Mouse (Mus musculus): ENCODE data around the gene Nubp2.

Gene Nubp2

GRCm38 (mm10) chr17:24894061-24894994 is 8.2 kb upstream of the Nubp2 start:
- DNase-seq (ENCODE audit: low read depth, low spot score): no peak

- no peak for DNase-seq (ENCODE audit: low read depth, low spot score)
Observed at GRCm38 (mm10) chr17:24893276-24893675, 7.1 kb upstream of the Nubp2 start.

- no peak for DNase-seq (ENCODE audit: low read depth, low spot score)
Observed at GRCm38 (mm10) chr17:24892785-24893184, 6.6 kb upstream of the Nubp2 start.

GRCm38 (mm10) chr17:24891321-24891720 is 5.2 kb upstream of the Nubp2 start:
- no peak for DNase-seq (ENCODE audit: low read depth, low spot score)

- no peak for DNase-seq (ENCODE audit: low read depth, low spot score)
Observed at GRCm38 (mm10) chr17:24890151-24891092, 4.3 kb upstream of the Nubp2 start.

GRCm38 (mm10) chr17:24888862-24889261 is 2.7 kb upstream of the Nubp2 start:
- DNase-seq (ENCODE audit: low read depth, low spot score): no peak

GRCm38 (mm10) chr17:24887291-24888080 is 1.3 kb upstream of the Nubp2 start:
- DNase-seq (ENCODE audit: low read depth, low spot score): no peak

GRCm38 (mm10) chr17:24886932-24887271 is 753 bp upstream of the Nubp2 start:
- DNase-seq (ENCODE audit: low read depth, low spot score): no peak

GRCm38 (mm10) chr17:24885356-24886133 is 604 bp downstream of the Nubp2 start:
- no peak for DNase-seq (ENCODE audit: low read depth, low spot score)

- no peak for DNase-seq (ENCODE audit: low read depth, low spot score)
Observed at GRCm38 (mm10) chr17:24884391-24884790, 1.8 kb downstream of the Nubp2 start.

GRCm38 (mm10) chr17:24881738-24882440 is 4.3 kb downstream of the Nubp2 start:
- DNase-seq (ENCODE audit: low read depth, low spot score): peak; percentile 58

- DNase-seq (ENCODE audit: low read depth, low spot score): no peak
Observed at GRCm38 (mm10) chr17:24878531-24878930, 7.6 kb downstream of the Nubp2 start.

- no peak for DNase-seq (ENCODE audit: low read depth, low spot score)
Observed at GRCm38 (mm10) chr17:24878117-24878397, 8.1 kb downstream of the Nubp2 start.

GRCm38 (mm10) chr17:24877336-24878116 is 8.6 kb downstream of the Nubp2 start:
- DNase-seq (ENCODE audit: low read depth, low spot score): no peak

GRCm38 (mm10) chr17:24874989-24875388 is 11.2 kb downstream of the Nubp2 start:
- no peak for DNase-seq (ENCODE audit: low read depth, low spot score)

GRCm38 (mm10) chr17:24874405-24874745 is 11.8 kb downstream of the Nubp2 start:
- DNase-seq (ENCODE audit: low read depth, low spot score): no peak

- DNase-seq (ENCODE audit: low read depth, low spot score): no peak
Observed at GRCm38 (mm10) chr17:24873695-24874404, 12.3 kb downstream of the Nubp2 start.

GRCm38 (mm10) chr17:24867914-24868313 is 18.2 kb downstream of the Nubp2 start:
- no peak for DNase-seq (ENCODE audit: low read depth, low spot score)

- DNase-seq (ENCODE audit: low read depth, low spot score): no peak
Observed at GRCm38 (mm10) chr17:24865776-24866175, 20.4 kb downstream of the Nubp2 start, which contains the start of gene Igfals. Gene Igfals, plus strand, starts transcription at chr17:24865997.

Measured in mesoderm, embryonic 11.5 days (tissue).